Mouse (Mus musculus) embryonic fibroblast, embryonic 13.5 days (primary cell): Measurements from ENCODE around the gene Sdha.

Experiments used
- CTCF ChIP-seq: IDR thresholded peaks from 2 replicates; pipeline ENCODE4 v1.5.1; 2011; ENCODE audit warnings: mild to moderate bottlenecking, control low read depth, low read length, moderate library complexity, borderline replicate concordance; ENCODE audit not compliant: insufficient read depth
- POLR2A ChIP-seq: IDR thresholded peaks from 2 replicates; pipeline ENCODE4 v1.6.1; 2011; ENCODE audit warnings: low read depth, mild to moderate bottlenecking, control low read depth, low read length, moderate library complexity

DNA sequence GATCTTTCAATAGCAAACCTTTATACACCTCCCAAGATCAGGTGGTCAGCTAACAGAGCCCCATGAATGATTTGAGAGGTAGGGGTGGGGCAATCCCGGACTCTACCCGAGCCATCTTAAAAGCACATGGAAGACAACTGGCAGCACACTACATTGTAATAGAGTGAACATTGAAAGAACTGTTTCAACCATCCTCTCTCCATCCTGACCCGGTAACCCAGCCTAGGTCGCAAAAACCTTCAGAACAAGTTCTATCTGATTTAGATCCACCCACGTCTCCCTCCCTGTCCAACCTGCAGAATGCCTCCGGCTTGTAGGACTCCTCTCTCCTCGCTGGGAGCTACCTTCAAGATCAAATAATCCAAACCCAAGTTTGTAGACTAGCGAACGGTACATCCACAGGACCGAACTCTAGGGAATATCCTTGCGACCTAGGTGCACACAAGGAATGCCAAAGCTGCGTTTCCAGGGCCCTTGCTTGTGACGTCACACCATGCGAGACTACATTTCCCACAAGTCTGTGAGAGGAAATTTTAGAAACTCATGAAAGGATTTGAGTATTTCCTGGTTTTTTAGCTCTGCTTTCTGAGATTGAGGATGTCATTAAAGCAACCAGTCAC, 40.4 kb upstream of the Sdha start, which contains the start of gene Zfp72:
- no peak for TF ChIP-seq CTCF
- peak; percentile 79 for TF ChIP-seq POLR2A
